11 mouse cellular contexts compared by ENCODE assay signal in genomic region chr13:30063741-30064140, GRCm38 (mm10).
"Had no signal": no experiment of that assay in that cellular context is flagged by ENCODE, and none has a peak within 500 bp of the region (broad histone marks: within the 10 kb centered on the region; RNA-seq: fewer than 3 reads in every experiment).

No protein-coding gene starts in this region.

- H3K4me1 ChIP-seq: neural tube, embryonic 12.5 days; neural tube, embryonic 13.5 days; neural tube, embryonic 15.5 days had no signal

- H3K36me3 ChIP-seq: neural tube, embryonic 12.5 days; neural tube, embryonic 13.5 days; neural tube, embryonic 15.5 days; stomach, embryonic 15.5 days had no signal

- H3K4me3 ChIP-seq: neural tube, embryonic 12.5 days; neural tube, embryonic 13.5 days; neural tube, embryonic 15.5 days; stomach, embryonic 15.5 days had no signal

- H3K9ac ChIP-seq: neural tube, embryonic 12.5 days; neural tube, embryonic 13.5 days; neural tube, embryonic 15.5 days; stomach, embryonic 15.5 days had no signal

- DNase-seq: retina, postnatal 1 day; right cerebral cortex, adult 18-20 months; right cerebral cortex, postnatal 14 days; right cerebral cortex, postnatal 25 days; spleen, adult 18-20 months; thymus, adult 18-20 months had no signal

- H3K27ac ChIP-seq: neural tube, embryonic 12.5 days; neural tube, embryonic 13.5 days; neural tube, embryonic 15.5 days; stomach, embryonic 15.5 days; stomach, postnatal 0 days had no signal

- H3K4me2 ChIP-seq: neural tube, embryonic 12.5 days; neural tube, embryonic 13.5 days; neural tube, embryonic 15.5 days; stomach, embryonic 15.5 days had no signal

- H3K9me3 ChIP-seq: neural tube, embryonic 12.5 days; neural tube, embryonic 13.5 days; neural tube, embryonic 15.5 days; stomach, embryonic 15.5 days had no signal

- H3K27me3 ChIP-seq: neural tube, embryonic 12.5 days; neural tube, embryonic 13.5 days; neural tube, embryonic 15.5 days; stomach, embryonic 15.5 days had no signal
